ENCODE assay signal across 27 mouse cellular contexts in genomic region chr15:61366276-61366675, GRCm38 (mm10).
A peak's percentile ranks its signal among the peaks of the same experiment; 100 is the strongest.
DNase-seq lines count a peak whose midpoint lies in the region; ATAC-seq lines count a peak whose summit lies in the region.
"Had no signal": no experiment of that assay in that cellular context is flagged by ENCODE, and none has a peak within 500 bp of the region (broad histone marks: within the 10 kb centered on the region; RNA-seq: fewer than 3 reads in every experiment).

No protein-coding gene starts in this region.

- H3K4me1 ChIP-seq in midbrain, embryonic 14.5 days (ENCODE audit: control insufficient read depth, insufficient read depth, low read length): no peaks in the 10 kb centered on the region
- H3K4me1 ChIP-seq in midbrain, embryonic 13.5 days (replicated peaks): no peaks in the 10 kb centered on the region
- peaks cover 12% of the 10 kb centered on the region for H3K4me1 ChIP-seq in lung, embryonic 15.5 days
- no peaks in the 10 kb centered on the region for H3K4me1 ChIP-seq in heart, embryonic 10.5 days
- H3K4me1 ChIP-seq: heart, embryonic 13.5 days; hindbrain, embryonic 15.5 days; intestine, embryonic 15.5 days; limb, embryonic 13.5 days; neural tube, embryonic 13.5 days had no signal

- DNase-seq in heart, adult 8-10 months (ENCODE audit: low spot score): peak; percentile 11
- no peak for DNase-seq in heart, adult 18-20 months
- peak; percentile 15 for DNase-seq in midbrain, embryonic 14.5 days
- peak; percentile 18 for DNase-seq in lung, postnatal 25 days (ENCODE audit: low spot score)
- no peak for DNase-seq in urinary bladder, adult 18-20 months (ENCODE audit: low spot score in 2 of 2)
- DNase-seq in heart, embryonic 10.5 days (ENCODE audit: low spot score): no peak
- DNase-seq: adrenal gland, adult 2 months; cerebellum, adult 11-12 months; cerebellum, postnatal 36 days; heart, postnatal 14 days; layer of hippocampus, adult 9-11 months; thymus, adult 18-20 months; thymus, postnatal 36 days had no signal

- no peaks in the 10 kb centered on the region for H3K9me3 ChIP-seq in midbrain, embryonic 14.5 days (ENCODE audit: control insufficient read depth, low read length)
- no peaks in the 10 kb centered on the region for H3K9me3 ChIP-seq in midbrain, embryonic 13.5 days
- no peaks in the 10 kb centered on the region for H3K9me3 ChIP-seq in lung, embryonic 15.5 days
- H3K9me3 ChIP-seq in heart, embryonic 10.5 days: no peaks in the 10 kb centered on the region
- H3K9me3 ChIP-seq: G1E; heart, embryonic 13.5 days; hindbrain, embryonic 15.5 days; intestine, embryonic 15.5 days; limb, embryonic 13.5 days; neural tube, embryonic 13.5 days had no signal

- no peak overlapping the region for H3K9ac ChIP-seq in midbrain, embryonic 14.5 days (replicated peaks; ENCODE audit: low read length)
- no peak overlapping the region for H3K9ac ChIP-seq in midbrain, embryonic 13.5 days (replicated peaks)
- no peak overlapping the region for H3K9ac ChIP-seq in lung, embryonic 15.5 days
- H3K9ac ChIP-seq: heart, embryonic 13.5 days; hindbrain, embryonic 15.5 days; intestine, embryonic 15.5 days; limb, embryonic 13.5 days; liver, embryonic 14.5 days; neural tube, embryonic 13.5 days had no signal

- no peak for ATAC-seq in midbrain, embryonic 14.5 days (ENCODE audit: low FRiP score, low TSS enrichment)
- ATAC-seq in midbrain, embryonic 13.5 days: no peak
- ATAC-seq in lung, embryonic 15.5 days (ENCODE audit: borderline replicate concordance, extremely low read depth, low FRiP score, low TSS enrichment): peak; percentile 92
- ATAC-seq: forebrain, embryonic 14.5 days; intestine, embryonic 15.5 days; Patski had no signal

- H3K27me3 ChIP-seq in midbrain, embryonic 14.5 days (ENCODE audit: control insufficient read depth, insufficient read depth, low read length): no peaks in the 10 kb centered on the region
- H3K27me3 ChIP-seq in midbrain, embryonic 13.5 days: no peaks in the 10 kb centered on the region
- no peaks in the 10 kb centered on the region for H3K27me3 ChIP-seq in lung, embryonic 15.5 days
- no peaks in the 10 kb centered on the region for H3K27me3 ChIP-seq in heart, embryonic 10.5 days (ENCODE audit: insufficient read depth, poor library complexity, severe bottlenecking)
- H3K27me3 ChIP-seq: CH12.LX; heart, embryonic 13.5 days; hindbrain, embryonic 15.5 days; intestine, embryonic 15.5 days; limb, embryonic 13.5 days; neural tube, embryonic 13.5 days; Patski had no signal

- H3K4me3 ChIP-seq in midbrain, embryonic 14.5 days (replicated peaks; ENCODE audit: low read depth, low read length): no peak overlapping the region
- H3K4me3 ChIP-seq in midbrain, embryonic 13.5 days (replicated peaks): no peak overlapping the region
- no peak overlapping the region for H3K4me3 ChIP-seq in lung, embryonic 15.5 days
- H3K4me3 ChIP-seq in heart, embryonic 10.5 days: no peak overlapping the region
- H3K4me3 ChIP-seq: heart, embryonic 13.5 days; hindbrain, embryonic 15.5 days; intestine, embryonic 15.5 days; limb, embryonic 13.5 days; neural tube, embryonic 13.5 days had no signal

- no peak overlapping the region for H3K4me2 ChIP-seq in midbrain, embryonic 14.5 days (ENCODE audit: low read length)
- H3K4me2 ChIP-seq in midbrain, embryonic 13.5 days (replicated peaks): no peak overlapping the region
- no peak overlapping the region for H3K4me2 ChIP-seq in lung, embryonic 15.5 days
- H3K4me2 ChIP-seq: heart, embryonic 13.5 days; hindbrain, embryonic 15.5 days; intestine, embryonic 15.5 days; limb, embryonic 13.5 days; neural tube, embryonic 13.5 days had no signal

- H3K27ac ChIP-seq in midbrain, embryonic 14.5 days (replicated peaks; ENCODE audit: low read depth, low read length): no peak overlapping the region
- no peak overlapping the region for H3K27ac ChIP-seq in midbrain, embryonic 13.5 days
- no peak overlapping the region; the same call in 1 of the 2 replicates for H3K27ac ChIP-seq in lung, embryonic 15.5 days
- H3K27ac ChIP-seq in heart, embryonic 10.5 days: no peak overlapping the region
- H3K27ac ChIP-seq: heart, embryonic 13.5 days; hindbrain, embryonic 15.5 days; intestine, embryonic 15.5 days; kidney, postnatal 0 days; limb, embryonic 13.5 days; liver, embryonic 14.5 days; macrophage; neural tube, embryonic 13.5 days had no signal

- 69% methylated on average over 3 of the region's 3 CpGs for WGBS in midbrain, embryonic 14.5 days
- 73% methylated on average over 3 of the region's 3 CpGs for WGBS in midbrain, embryonic 13.5 days
- 32% methylated on average over 3 of the region's 3 CpGs for WGBS in lung, embryonic 15.5 days
- WGBS in heart, embryonic 10.5 days: 76% methylated on average over 3 of the region's 3 CpGs

- H3K36me3 ChIP-seq in midbrain, embryonic 14.5 days (ENCODE audit: control insufficient read depth, insufficient read depth, low read length): no peaks in the 10 kb centered on the region
- no peaks in the 10 kb centered on the region for H3K36me3 ChIP-seq in midbrain, embryonic 13.5 days
- H3K36me3 ChIP-seq in lung, embryonic 15.5 days: no peaks in the 10 kb centered on the region
- H3K36me3 ChIP-seq in heart, embryonic 10.5 days: no peaks in the 10 kb centered on the region
- H3K36me3 ChIP-seq: G1E; heart, embryonic 13.5 days; hindbrain, embryonic 15.5 days; intestine, embryonic 15.5 days; limb, embryonic 13.5 days; neural tube, embryonic 13.5 days had no signal

Comparison
In these comparisons a context has a peak if more than half of its experiments do, and no peak if none do; other contexts are left out.
1. DNase-seq: peak in heart, adult 8-10 months (single experiment), midbrain, embryonic 14.5 days (single experiment) and lung, postnatal 25 days (single experiment); none in heart, adult 18-20 months (0 of 2), urinary bladder, adult 18-20 months (0 of 2) and heart, embryonic 10.5 days (single experiment).